Mouse (Mus musculus) liver, embryonic 15.5 days (tissue): ENCODE data around the gene Cdc42. TPM values are rescaled to one million over a fixed set of nuclear protein-coding genes. Genes with fewer than 3 reads are reported as not detected.

ENCODE experiments used
- ATAC-seq: fragments of 200-750 bp; cut with Nextera tagmentation; 2 replicates; pipeline ENCODE4 v1.8.0; 2017; ENCODE audit warnings: moderate number of reproducible peaks, mild to moderate bottlenecking, moderate library complexity; ENCODE audit not compliant: insufficient read depth
- H3K27ac ChIP-seq: fragments of 300-500 bp; sonication (generic); replicated peaks from 2 replicates; pipeline ENCODE4 v1.5.1; 2015; ENCODE audit warnings: mild to moderate bottlenecking, inconsistent platforms
- H3K27me3 ChIP-seq: fragments of 300-500 bp; sonication (generic); 2 replicates; pipeline ENCODE4 v1.6.1; 2015; ENCODE audit warnings: mild to moderate bottlenecking, inconsistent platforms
- H3K36me3 ChIP-seq: fragments of 300-500 bp; sonication (generic); replicated peaks from 2 replicates; pipeline ENCODE4 v1.6.1; 2015; ENCODE audit warnings: moderate library complexity, mild to moderate bottlenecking, inconsistent platforms
- H3K4me1 ChIP-seq: fragments of 300-500 bp; sonication (generic); replicated peaks from 2 replicates; pipeline ENCODE4 v1.6.1; 2015; ENCODE audit warnings: inconsistent platforms
- H3K4me2 ChIP-seq: fragments of 300-500 bp; sonication (generic); 2 replicates; pipeline ENCODE4 v1.6.1; 2015; ENCODE audit warnings: moderate library complexity, mild to moderate bottlenecking, inconsistent platforms
- H3K4me3 ChIP-seq: fragments of 300-500 bp; sonication (generic); replicated peaks from 2 replicates; pipeline ENCODE4 v1.5.1; 2015; ENCODE audit warnings: mild to moderate bottlenecking, inconsistent platforms
- H3K9ac ChIP-seq: fragments of 300-500 bp; sonication (generic); 2 replicates; pipeline ENCODE4 v1.6.1; 2015; ENCODE audit warnings: moderate library complexity, mild to moderate bottlenecking, inconsistent platforms
- H3K9me3 ChIP-seq: fragments of 300-500 bp; sonication (generic); replicated peaks from 2 replicates; pipeline ENCODE4 v1.6.1; 2016; ENCODE audit warnings: inconsistent platforms
- WGBS: fragments of 180-500 bp; shearing (Covaris S2); methylation state at CpG from one replicate; pipeline ENCODE4 v1.1.7; 2015; ENCODE audit warnings: mixed read lengths; ENCODE audit not compliant: insufficient replicate concordance; 5-methylcytosine and 5-hydroxymethylcytosine counted together
- polyA plus RNA-seq: library from polyadenylated mRNA; unstranded; fragments of >200 nt; fragmentation: Nextera tagmentation; extraction: Ambion mirVana; gene quantifications from 2 replicates; pipeline ENCODE4 v1.2.1, GENCODE M21; 2015

The Cdc42 gene
- polyA plus RNA-seq, 1 experiment from 2014 or later, result 249 TPM

DNA sequence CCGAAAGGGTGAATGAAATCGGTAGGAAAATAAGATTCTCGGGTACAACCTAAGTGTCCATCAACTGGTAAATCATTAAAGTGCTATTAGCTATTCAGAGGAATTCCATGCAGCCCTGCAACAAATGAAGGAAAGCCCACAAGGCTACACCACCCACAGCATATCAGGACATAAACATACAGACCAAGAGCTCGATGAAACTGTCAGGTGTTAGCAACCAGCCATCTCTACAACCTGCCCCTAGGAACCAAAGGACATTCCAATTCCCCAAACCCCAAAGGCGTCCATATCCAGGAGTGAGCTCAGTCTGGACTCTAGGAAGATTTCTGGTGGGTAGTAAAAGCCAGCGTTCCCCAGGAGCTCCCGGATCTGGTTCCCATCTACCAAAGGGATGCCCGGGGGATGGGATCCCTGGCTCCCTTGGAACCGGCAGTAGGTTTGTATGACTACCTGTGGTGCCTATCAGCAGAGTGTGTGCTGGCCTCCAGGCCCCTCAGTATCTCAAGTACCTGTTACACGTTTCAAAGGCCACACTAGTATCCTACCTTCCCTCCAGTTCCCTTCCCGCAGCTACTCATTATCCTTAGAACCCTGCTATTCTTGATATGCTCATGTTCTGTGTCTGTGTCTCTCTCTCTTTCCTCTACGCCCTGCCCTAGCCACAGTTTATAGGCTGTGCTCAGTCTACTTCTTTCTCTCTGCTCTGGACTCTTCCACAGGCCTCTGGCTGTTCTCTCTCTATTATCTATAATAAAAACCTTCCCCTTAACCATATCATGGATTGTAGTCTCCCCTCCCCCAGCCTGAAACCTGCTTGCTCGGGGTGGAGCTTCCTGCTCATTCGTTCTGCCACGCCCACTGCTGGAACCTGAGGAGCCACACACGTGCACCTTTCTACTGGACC, 23.4 kb upstream of the Cdc42 start:
- Histone ChIP-seq H3K4me1 (peaks cover 17% of the 10 kb centered on the region), H3K9ac (0 out of 2 replicates have a peak overlapping the region, but pooled peaks have one; percentile 10), H3K9me3 (no peaks in the 10 kb centered on the region), H3K27me3 (no peaks in the 10 kb centered on the region), H3K27ac (peak overlapping the region; percentile 82), H3K4me2 (peak overlapping the region; percentile 55), H3K4me3 (peak overlapping the region; percentile 12), H3K36me3 (no peaks in the 10 kb centered on the region)
- 26% methylated on average over 15 of the region's 16 CpGs for WGBS
- peak; percentile 88 for ATAC-seq

DNA sequence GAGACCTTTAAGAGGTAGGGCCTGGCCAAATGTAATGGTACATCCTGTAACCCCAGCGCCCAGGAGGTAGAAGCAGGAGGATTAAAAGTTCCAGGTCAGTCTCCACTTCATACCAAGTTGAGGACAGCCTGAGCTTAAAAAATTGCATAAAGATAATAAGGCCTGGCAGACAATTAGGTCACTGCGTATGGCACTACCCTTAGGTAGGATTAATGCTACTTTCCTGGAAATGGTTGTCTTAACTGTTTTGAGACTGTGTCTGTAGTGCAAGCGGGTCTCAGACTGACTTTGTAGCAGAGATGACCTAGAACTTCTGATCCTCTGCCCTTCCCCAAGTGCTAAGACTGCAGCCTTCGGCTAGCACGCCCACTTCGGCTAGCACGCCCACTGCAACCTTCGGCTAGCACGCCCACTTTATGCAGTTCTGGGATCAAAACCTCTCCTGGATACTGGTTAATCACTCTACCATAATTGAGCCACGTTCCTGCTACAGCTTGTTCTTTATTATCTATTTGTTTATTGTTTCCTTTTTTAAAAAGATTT, 22.3 kb upstream of the Cdc42 start:
- no peak for ATAC-seq
- no peak overlapping the region for H3K9ac ChIP-seq
- H3K4me2 ChIP-seq, result no peak overlapping the region
- WGBS, result 77% methylated on average over 10 of the region's 10 CpGs
- no peaks in the 10 kb centered on the region for H3K27me3 ChIP-seq
- no peak overlapping the region for H3K27ac ChIP-seq
- no peaks in the 10 kb centered on the region for H3K36me3 ChIP-seq
- peaks cover 23% of the 10 kb centered on the region for H3K4me1 ChIP-seq
- H3K9me3 ChIP-seq, result no peaks in the 10 kb centered on the region
- no peak overlapping the region for H3K4me3 ChIP-seq

DNA sequence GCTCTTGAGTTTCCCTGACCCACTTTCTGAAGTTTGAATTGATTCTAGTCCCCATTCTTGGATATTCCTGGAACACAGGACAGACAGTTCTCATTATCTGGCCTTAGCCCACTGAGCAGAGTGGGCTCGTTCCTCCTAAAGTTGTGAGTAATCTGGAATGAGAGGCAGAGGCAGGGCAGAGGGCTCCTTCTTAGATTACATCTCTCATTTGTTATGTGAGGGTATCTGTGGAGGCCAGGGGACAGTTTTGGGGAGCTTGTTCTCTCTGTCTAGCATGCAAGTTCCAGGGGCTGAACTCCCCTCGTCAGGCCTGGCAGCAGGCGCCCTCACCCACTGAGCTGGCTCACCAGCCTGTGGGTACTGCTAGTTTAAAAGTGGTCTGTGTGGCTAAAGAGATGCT, 21.6 kb upstream of the Cdc42 start:
- WGBS, result 70% methylated on average over 3 of the region's 3 CpGs
- Histone ChIP-seq H3K36me3 (no peaks in the 10 kb centered on the region), H3K27ac (no peak overlapping the region), H3K9me3 (no peaks in the 10 kb centered on the region), H3K4me3 (no peak overlapping the region), H3K4me1 (peaks cover 23% of the 10 kb centered on the region), H3K4me2 (no peak overlapping the region), H3K9ac (no peak overlapping the region), H3K27me3 (no peaks in the 10 kb centered on the region)
- no peak for ATAC-seq

- H3K4me1 ChIP-seq, result peaks cover 23% of the 10 kb centered on the region
- H3K27ac ChIP-seq, result no peak overlapping the region
Measured at GRCm38 (mm10) chr4:137377526-137378304, 20.2 kb upstream of the Cdc42 start.

GRCm38 (mm10) chr4:137376778-137377177, 19.3 kb upstream of the Cdc42 start:
- Histone ChIP-seq H3K9ac (no peak overlapping the region), H3K4me3 (no peak overlapping the region), H3K27me3 (no peaks in the 10 kb centered on the region; the same call in 1 of the 2 replicates), H3K4me2 (no peak overlapping the region), H3K4me1 (peaks cover 30% of the 10 kb centered on the region), H3K9me3 (no peaks in the 10 kb centered on the region), H3K27ac (no peak overlapping the region), H3K36me3 (no peaks in the 10 kb centered on the region)
- 56% methylated on average over 2 of the region's 2 CpGs for WGBS
- no peak for ATAC-seq

More at GRCm38 (mm10) chr4:137377526-137378304, 20.2 kb upstream of the Cdc42 start:
- Histone ChIP-seq H3K4me3 (no peak overlapping the region), H3K27me3 (no peaks in the 10 kb centered on the region), H3K9me3 (no peaks in the 10 kb centered on the region), H3K36me3 (no peaks in the 10 kb centered on the region), H3K4me2 (no peak overlapping the region), H3K9ac (no peak overlapping the region)
- WGBS, result 73% methylated on average over 4 of the region's 4 CpGs
- ATAC-seq, result no peak

- no peaks in the 10 kb centered on the region; the same call in 1 of the 2 replicates for H3K27me3 ChIP-seq
- no peak for ATAC-seq
Measured at GRCm38 (mm10) chr4:137375314-137376278, 18.1 kb upstream of the Cdc42 start.

DNA sequence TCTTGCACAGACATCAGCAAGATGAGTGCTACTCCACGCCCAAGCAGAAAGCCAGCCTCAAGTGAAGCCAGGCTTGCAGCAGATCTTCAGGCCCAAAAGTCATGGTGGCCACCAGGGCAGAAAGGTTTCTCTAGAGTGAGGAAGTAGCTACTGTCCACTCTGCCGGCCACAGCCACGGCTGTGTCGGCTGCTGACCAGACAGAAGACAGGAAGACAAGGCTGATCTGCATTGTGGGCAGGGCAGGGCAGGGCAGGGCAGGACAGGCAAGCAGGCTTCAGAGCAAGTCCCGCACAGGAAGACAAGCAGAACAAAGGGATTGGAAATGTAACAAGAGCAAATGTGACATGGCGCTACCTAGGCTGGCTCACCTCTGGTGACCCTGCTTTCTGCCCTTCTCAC, 16.2 kb upstream of the Cdc42 start:
- Histone ChIP-seq H3K9ac (no peak overlapping the region), H3K36me3 (no peaks in the 10 kb centered on the region)

More at GRCm38 (mm10) chr4:137375314-137376278, 18.1 kb upstream of the Cdc42 start:
- H3K4me1 ChIP-seq, result peaks cover 26% of the 10 kb centered on the region
- no peak overlapping the region for H3K4me2 ChIP-seq
- H3K4me3 ChIP-seq, result no peak overlapping the region
- no peaks in the 10 kb centered on the region for H3K36me3 ChIP-seq
- no peak overlapping the region for H3K9ac ChIP-seq
- H3K27ac ChIP-seq, result no peak overlapping the region
- no peaks in the 10 kb centered on the region for H3K9me3 ChIP-seq
- 61% methylated on average over 19 of the region's 19 CpGs for WGBS

GRCm38 (mm10) chr4:137371596-137372523, 14.3 kb upstream of the Cdc42 start:
- Histone ChIP-seq H3K36me3 (no peaks in the 10 kb centered on the region), H3K27me3 (no peaks in the 10 kb centered on the region; the same call in 1 of the 2 replicates), H3K4me3 (0 out of 2 replicates have a peak overlapping the region, but pooled peaks have one; percentile 14), H3K27ac (no peak overlapping the region), H3K9me3 (no peaks in the 10 kb centered on the region), H3K4me2 (peak overlapping the region; percentile 36), H3K9ac (no peak overlapping the region), H3K4me1 (peaks cover 42% of the 10 kb centered on the region)
- ATAC-seq, result no peak
- WGBS, result 58% methylated on average over 16 of the region's 16 CpGs

More for the DNA sequence above, 16.2 kb upstream of the Cdc42 start:
- peaks cover 33% of the 10 kb centered on the region for H3K4me1 ChIP-seq
- no peak overlapping the region for H3K4me2 ChIP-seq
- peak overlapping the region; percentile 56; the same call in 1 of the 2 replicates for H3K27ac ChIP-seq
- no peaks in the 10 kb centered on the region; the same call in 1 of the 2 replicates for H3K27me3 ChIP-seq
- WGBS, result 40% methylated on average over 6 of the region's 6 CpGs
- H3K9me3 ChIP-seq, result no peaks in the 10 kb centered on the region
- peak; percentile 32; the same call in 1 of the 2 replicates for ATAC-seq
- H3K4me3 ChIP-seq, result no peak overlapping the region

DNA sequence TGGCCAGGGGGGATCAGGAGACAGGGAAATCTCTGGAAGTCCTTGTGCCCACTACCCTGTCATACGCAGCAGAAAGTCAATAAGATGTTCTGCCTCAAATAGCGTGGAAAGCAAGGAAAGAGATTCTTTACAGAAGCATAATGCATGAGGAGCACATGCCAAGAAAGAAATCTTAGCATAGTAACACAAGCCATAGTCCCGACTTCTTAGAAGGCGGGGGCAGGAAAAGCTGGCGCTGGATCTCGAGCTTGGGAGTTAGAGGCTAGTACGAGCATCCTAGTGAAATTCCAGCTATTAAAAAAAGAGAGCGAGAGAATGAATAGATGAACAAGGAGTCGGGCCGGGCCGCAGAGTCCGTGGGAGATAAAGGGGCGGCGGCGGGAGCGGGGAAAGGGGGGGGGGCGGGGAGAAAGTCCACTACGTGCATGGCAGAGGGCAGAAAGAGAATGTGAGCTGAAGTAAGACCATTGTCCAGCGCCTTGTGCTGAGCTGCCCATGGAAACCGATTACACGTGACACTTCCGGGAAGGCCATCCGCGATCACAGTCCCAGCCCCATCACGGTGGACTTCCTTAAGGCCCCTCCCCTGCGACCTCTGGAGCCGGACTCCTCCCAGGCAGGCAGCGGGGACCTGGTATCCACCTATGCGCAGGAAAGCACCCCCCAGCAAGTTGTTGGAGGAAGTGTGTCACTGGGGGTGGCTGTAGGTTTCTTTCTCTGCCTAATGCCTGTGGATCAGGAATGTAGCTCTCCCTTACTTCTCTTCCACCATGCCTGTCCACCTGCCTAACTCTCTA, 12.6 kb upstream of the Cdc42 start:
- no peaks in the 10 kb centered on the region for H3K36me3 ChIP-seq
- H3K4me2 ChIP-seq, result peak overlapping the region; percentile 71
- H3K9ac ChIP-seq, result peak overlapping the region; percentile 36
- peak overlapping the region; percentile 34; the same call in 1 of the 2 replicates for H3K27ac ChIP-seq
- H3K9me3 ChIP-seq, result no peaks in the 10 kb centered on the region
- no peaks in the 10 kb centered on the region; the same call in 1 of the 2 replicates for H3K27me3 ChIP-seq
- peaks cover 42% of the 10 kb centered on the region for H3K4me1 ChIP-seq
- peak overlapping the region; percentile 48 for H3K4me3 ChIP-seq
- ATAC-seq, result peak; percentile 26; the same call in 1 of the 2 replicates
- 14% methylated on average over 29 of the region's 29 CpGs for whole genome bisulfite sequencing
